Mouse (Mus musculus): Measurements from ENCODE around the gene Cald1.

The Cald1 gene

GRCm38 (mm10) chr6:34671355-34671754, 73.1 kb downstream of the Cald1 start:
- DNase-seq, result no peak

- no peak for DNase-seq
These were observed 76.1 kb downstream of the Cald1 start for GRCm38 (mm10) chr6:34674416-34674815.

GRCm38 (mm10) chr6:34674897-34675296, 76.6 kb downstream of the Cald1 start:
- no peak for DNase-seq

- DNase-seq, result no peak
These were observed 83.8 kb downstream of the Cald1 start for GRCm38 (mm10) chr6:34682126-34682525.

- no peak for DNase-seq
These were observed 86.6 kb downstream of the Cald1 start for GRCm38 (mm10) chr6:34684886-34685285.

GRCm38 (mm10) chr6:34688971-34689370, 90.7 kb downstream of the Cald1 start:
- no peak for DNase-seq

GRCm38 (mm10) chr6:34691416-34691815, 93.1 kb downstream of the Cald1 start:
- DNase-seq, result no peak

- no peak for DNase-seq
These were observed 95.8 kb downstream of the Cald1 start for GRCm38 (mm10) chr6:34694096-34694495.

GRCm38 (mm10) chr6:34703421-34704120, 105.3 kb downstream of the Cald1 start:
- DNase-seq, result no peak

GRCm38 (mm10) chr6:34707521-34707920, 109.2 kb downstream of the Cald1 start:
- DNase-seq, result no peak

GRCm38 (mm10) chr6:34708650-34709265, 110.5 kb downstream of the Cald1 start:
- peak; percentile 66 to 78 for DNase-seq

GRCm38 (mm10) chr6:34709289-34709688, 111.0 kb downstream of the Cald1 start:
- DNase-seq, result peak; percentile 70

GRCm38 (mm10) chr6:34709946-34710682, 111.8 kb downstream of the Cald1 start:
- DNase-seq, result peak; percentile 49 to 53

- peak; percentile 36 to 38 for DNase-seq
These were observed 112.5 kb downstream of the Cald1 start for GRCm38 (mm10) chr6:34710848-34711247.

GRCm38 (mm10) chr6:34711620-34712019, 113.3 kb downstream of the Cald1 start:
- no peak for DNase-seq

GRCm38 (mm10) chr6:34713169-34713568, 114.9 kb downstream of the Cald1 start:
- no peak for DNase-seq

- DNase-seq, result no peak
These were observed 115.5 kb downstream of the Cald1 start for GRCm38 (mm10) chr6:34713777-34714176.

- DNase-seq, result no peak
These were observed 116.3 kb downstream of the Cald1 start for GRCm38 (mm10) chr6:34714612-34715011.

- no peak for DNase-seq
These were observed 118.0 kb downstream of the Cald1 start for GRCm38 (mm10) chr6:34716206-34716887.

- DNase-seq, result no peak
These were observed 118.8 kb downstream of the Cald1 start for GRCm38 (mm10) chr6:34716888-34717635.

- DNase-seq, result no peak
These were observed 119.4 kb downstream of the Cald1 start for GRCm38 (mm10) chr6:34717651-34718050.

GRCm38 (mm10) chr6:34719141-34719680, 120.9 kb downstream of the Cald1 start:
- DNase-seq, result no peak
